Mouse (Mus musculus) MEL (cell line): ENCODE measurements around the gene Hes1. TPM values are rescaled to one million over a fixed set of nuclear protein-coding genes. Genes with fewer than 3 reads are reported as not detected.

Experiments
- DNase-seq: peaks from one replicate; pipeline ENCODE4 v3.0.0; 2011; ENCODE audit warnings: low read depth, low spot score
- H3K27ac ChIP-seq: 2 replicates; pipeline ENCODE4 v1.5.1; 2012; ENCODE audit warnings: low read depth, mild to moderate bottlenecking, control low read depth, low read length, moderate library complexity; ENCODE audit not compliant: control insufficient read depth
- H3K27me3 ChIP-seq, 2 experiments: fragments of 150-350 bp in 1 of 2; sonication (generic) in 1 of 2; 2 replicates each; pipeline ENCODE4 v1.6.1; 2012; ENCODE audit warnings: low read length in 2 of 2, mild to moderate bottlenecking in 2 of 2, improper control_type of control experiment in 1 of 2, moderate library complexity in 1 of 2; ENCODE audit not compliant: insufficient read depth in 2 of 2, control insufficient read depth in 1 of 2
- H3K36me3 ChIP-seq, 2 experiments: 2 replicates each; pipeline ENCODE4 v1.6.1; 2012 to 2014; ENCODE audit warnings: low read length in 2 of 2, improper control_type of control experiment in 1 of 2, inconsistent platforms in 1 of 2, mild to moderate bottlenecking in 1 of 2; ENCODE audit not compliant: insufficient read depth in 2 of 2, control insufficient read depth in 1 of 2
- H3K4me1 ChIP-seq, 2 experiments: fragments of 150-350 bp in 1 of 2; sonication (generic) in 1 of 2; 2 replicates each; pipeline ENCODE4 v1.6.1; 2012; ENCODE audit warnings: low read length in 2 of 2, improper control_type of control experiment in 1 of 2, mild to moderate bottlenecking in 1 of 2; ENCODE audit not compliant: insufficient read depth in 2 of 2, control insufficient read depth in 1 of 2
- H3K4me3 ChIP-seq, 2 experiments: fragments of 150-350 bp in 1 of 2; sonication (generic) in 1 of 2; 2 replicates each; pipeline ENCODE4 v1.5.1; 2012; ENCODE audit warnings: low read depth in 2 of 2, low read length in 2 of 2, mild to moderate bottlenecking in 2 of 2, moderate library complexity in 2 of 2, control low read depth in 1 of 2, improper control_type of control experiment in 1 of 2; ENCODE audit not compliant: control insufficient read depth in 1 of 2, insufficient read depth in 1 of 2
- H3K79me2 ChIP-seq: 2 replicates; pipeline ENCODE4 v1.6.1; 2012; ENCODE audit warnings: mild to moderate bottlenecking, low read length, moderate library complexity; ENCODE audit not compliant: control insufficient read depth, poor library complexity, insufficient read depth
- H3K9ac ChIP-seq: 2 replicates; pipeline ENCODE4 v1.6.1; 2012; ENCODE audit warnings: low read depth, mild to moderate bottlenecking, control low read depth, low read length, moderate library complexity; ENCODE audit not compliant: control insufficient read depth, poor library complexity, severe bottlenecking
- H3K9me3 ChIP-seq: fragments of 150-350 bp; sonication (generic); replicated peaks from 2 replicates; pipeline ENCODE4 v1.6.1; 2012; ENCODE audit warnings: mild to moderate bottlenecking, low read length, improper control_type of control experiment, moderate library complexity; ENCODE audit not compliant: insufficient read depth
- CHD2 ChIP-seq: IDR thresholded peaks from 2 replicates; pipeline ENCODE4 v1.6.1; 2011; ENCODE audit warnings: low read length, improper control_type of control experiment
- CTCF ChIP-seq, 3 experiments: IDR thresholded peaks in 2 of 3; conservative IDR thresholded peaks in 1 of 3; 2 replicates each; pipeline ENCODE4 v1.5.1; 2011 to 2012; ENCODE audit warnings: low read length in 3 of 3, low read depth in 2 of 3, mild to moderate bottlenecking in 2 of 3, improper control_type of control experiment in 1 of 3, inconsistent platforms in 1 of 3, mixed read lengths in 1 of 3, moderate library complexity in 1 of 3; ENCODE audit not compliant: control insufficient read depth in 1 of 3, insufficient read depth in 1 of 3, poor library complexity in 1 of 3, severe bottlenecking in 1 of 3
- E2F4 ChIP-seq: IDR thresholded peaks from 2 replicates; pipeline ENCODE4 v1.6.1; 2011; ENCODE audit warnings: low read depth, low read length, improper control_type of control experiment, borderline replicate concordance
- ELF1 ChIP-seq: IDR thresholded peaks from 2 replicates; pipeline ENCODE4 v1.6.1; 2014; ENCODE audit warnings: low read depth, mild to moderate bottlenecking, inconsistent platforms, low read length, improper control_type of control experiment, moderate library complexity
- GABPA ChIP-seq: IDR thresholded peaks from 2 replicates; pipeline ENCODE4 v1.6.1; 2012; ENCODE audit warnings: low read depth, mild to moderate bottlenecking, inconsistent platforms, low read length, improper control_type of control experiment, moderate library complexity
- GATA1 ChIP-seq: IDR thresholded peaks from 2 replicates; pipeline ENCODE4 v1.6.1; 2011; ENCODE audit warnings: low read depth, low read length, improper control_type of control experiment
- HCFC1 ChIP-seq: IDR thresholded peaks from 2 replicates; pipeline ENCODE4 v1.6.1; 2012; ENCODE audit warnings: low read depth, mild to moderate bottlenecking, inconsistent platforms, low read length, improper control_type of control experiment, moderate library complexity
- JUND ChIP-seq: IDR thresholded peaks from 2 replicates; pipeline ENCODE4 v1.6.1; 2011; ENCODE audit warnings: low read depth, mild to moderate bottlenecking, improper control_type of control experiment, low read length
- MAX ChIP-seq: IDR thresholded peaks from 2 replicates; pipeline ENCODE4 v1.6.1; 2011; ENCODE audit warnings: low read length, improper control_type of control experiment
- MYC ChIP-seq: IDR thresholded peaks from 2 replicates; pipeline ENCODE4 v1.6.1; 2011; ENCODE audit warnings: low read depth, mild to moderate bottlenecking, low read length, improper control_type of control experiment, moderate library complexity
- NRF1 ChIP-seq: IDR thresholded peaks from 2 replicates; pipeline ENCODE4 v1.6.1; 2014; ENCODE audit warnings: low read depth, mild to moderate bottlenecking, inconsistent platforms, low read length, improper control_type of control experiment, moderate library complexity; ENCODE audit not compliant: poor library complexity, insufficient read depth, severe bottlenecking
- POLR2A ChIP-seq, 2 experiments: IDR thresholded peaks; 2 replicates each; pipeline ENCODE4 v1.6.1; 2011 to 2012; ENCODE audit warnings: low read length in 2 of 2, mild to moderate bottlenecking in 2 of 2, control low read depth in 1 of 2, improper control_type of control experiment in 1 of 2, low read depth in 1 of 2, moderate library complexity in 1 of 2; ENCODE audit not compliant: control insufficient read depth in 1 of 2, insufficient read depth in 1 of 2, poor library complexity in 1 of 2
- POLR2AphosphoS5 ChIP-seq: IDR thresholded peaks from 2 replicates; pipeline ENCODE4 v1.6.1; 2012; ENCODE audit warnings: low read depth, borderline replicate concordance, mild to moderate bottlenecking, inconsistent platforms, low read length, moderate library complexity, mixed read lengths
- RCOR1 ChIP-seq: IDR thresholded peaks from 2 replicates; pipeline ENCODE4 v1.6.1; 2012; ENCODE audit warnings: low read depth, mild to moderate bottlenecking, inconsistent platforms, low read length, improper control_type of control experiment
- TAL1 ChIP-seq: IDR thresholded peaks from 2 replicates; pipeline ENCODE4 v1.6.1; 2012; ENCODE audit warnings: mild to moderate bottlenecking, inconsistent platforms, low read length, moderate library complexity, mixed read lengths
- TBP ChIP-seq: IDR thresholded peaks from 2 replicates; pipeline ENCODE4 v1.8.0; 2011; ENCODE audit warnings: low read depth, low read length, improper control_type of control experiment
- ZC3H11A ChIP-seq: IDR thresholded peaks from 2 replicates; pipeline ENCODE4 v1.6.1; 2012; ENCODE audit warnings: low read depth, mild to moderate bottlenecking, inconsistent platforms, low read length, improper control_type of control experiment
- ZKSCAN1 ChIP-seq: IDR thresholded peaks from 2 replicates; pipeline ENCODE4 v1.6.1; 2012; ENCODE audit warnings: low read depth, mild to moderate bottlenecking, inconsistent platforms, low read length, improper control_type of control experiment, moderate library complexity
- polyA plus RNA-seq, 2 experiments: library from polyadenylated mRNA; stranded (reverse) in 1 of 2; unstranded in 1 of 2; fragments of >175 nt in 1 of 2; fragments of >200 nt in 1 of 2; gene quantifications; 2 replicates each; pipeline versions ENCODE4 v1.2.1 to v1.2.4; 2012; ENCODE audit warnings: low replicate concordance in 2 of 2, low read depth in 1 of 2; ENCODE audit not compliant: insufficient read length in 2 of 2, insufficient read depth in 1 of 2, missing spikeins in 1 of 2
- total RNA-seq: library from RNA; depleted of rRNA; stranded (reverse); fragments of 300-350 nt; gene quantifications from 2 replicates; pipeline ENCODE4 v1.2.3, GENCODE M21; 2012

Hes1 gene
- total and polyA plus RNA-seq, 3 experiments = 2.3 to 3.0 TPM; not detected in 1

DNA sequence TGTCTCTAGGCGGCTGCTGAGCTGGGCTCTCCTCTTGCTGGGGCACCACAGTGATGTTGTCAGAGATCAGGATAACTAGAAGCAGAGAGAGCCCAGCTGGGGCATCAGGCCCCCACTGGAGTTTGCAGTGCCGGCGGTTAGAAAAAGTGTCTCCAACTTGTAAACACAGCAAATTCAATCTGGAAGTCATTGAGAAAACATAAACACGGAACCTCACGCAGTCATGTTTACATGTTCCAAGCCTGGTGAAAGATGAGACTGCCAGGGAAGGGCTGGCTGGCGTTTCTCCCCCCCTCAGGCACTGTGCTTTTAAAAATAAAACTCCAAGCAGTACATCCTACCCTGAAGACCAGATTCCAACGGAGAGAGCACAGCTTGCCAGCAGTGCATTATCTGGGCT lies 32.3 kb downstream of the Hes1 start:
- TF ChIP-seq GABPA = no peak
- H3K27me3 ChIP-seq = peaks cover 7 to 16% of the 10 kb centered on the region in 2 experiments
- H3K36me3 ChIP-seq = no peaks in the 10 kb centered on the region
- H3K9me3 ChIP-seq = no peaks in the 10 kb centered on the region
- H3K4me3 ChIP-seq = no peak overlapping the region
- no peaks in the 10 kb centered on the region for H3K4me1 ChIP-seq
- H3K79me2 ChIP-seq = no peaks in the 10 kb centered on the region
- no peak overlapping the region for H3K9ac ChIP-seq
- no peak overlapping the region for H3K27ac ChIP-seq
- no peak for DNase-seq

DNA sequence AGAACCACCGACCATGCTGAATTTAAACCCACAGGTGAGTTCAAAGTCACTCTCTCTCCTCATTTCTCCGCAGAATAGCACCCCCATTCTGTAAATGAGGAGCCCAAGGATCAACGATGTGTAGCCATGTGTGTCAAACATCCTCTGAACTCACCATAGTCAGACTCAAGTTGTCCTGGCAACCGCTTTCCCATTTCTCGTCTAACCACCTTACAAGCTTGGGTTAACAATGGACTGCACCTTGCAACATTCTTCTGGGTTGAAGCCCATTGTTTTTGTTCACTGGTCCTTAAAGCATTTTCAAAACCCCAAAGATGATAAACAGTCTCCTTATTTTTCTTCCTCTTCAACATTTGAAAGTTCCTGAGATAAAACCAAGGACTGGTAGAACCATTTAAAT lies 34.9 kb downstream of the Hes1 start:
- H3K27me3 ChIP-seq = peaks cover 10 to 11% of the 10 kb centered on the region in 2 experiments
- TF ChIP-seq RCOR1 (no peak), MAX (no peak), CHD2 (no peak), ELF1 (no peak), TAL1 (no peak), POLR2AphosphoS5 (no peak), CTCF (IDR thresholded peaks at IDR 0.05 in 2 of 3, conservative IDR thresholded peaks at IDR 0.05 in 1 of 3; ENCODE audit: control insufficient read depth in 1 of 3, insufficient read depth in 1 of 3, low read depth in 2 of 3, low read length in 3 of 3, poor library complexity in 1 of 3, severe bottlenecking in 1 of 3) (no peak), MYC (no peak), ZC3H11A (no peak), POLR2A (IDR thresholded peaks at IDR 0.05; ENCODE audit: control insufficient read depth in 1 of 2, insufficient read depth in 1 of 2, low read depth in 1 of 2, low read length in 2 of 2, poor library complexity in 1 of 2) (no peak), HCFC1 (no peak), JUND (no peak)
- H3K79me2 ChIP-seq = no peaks in the 10 kb centered on the region
- no peak overlapping the region for H3K9ac ChIP-seq
- no peaks in the 10 kb centered on the region for H3K9me3 ChIP-seq
- no peak overlapping the region for H3K4me3 ChIP-seq
- H3K36me3 ChIP-seq = no peaks in the 10 kb centered on the region
- H3K4me1 ChIP-seq = peaks cover 0 to 2% of the 10 kb centered on the region in 2 experiments; a peak in 1 of 4 replicates
- no peak for DNase-seq
- H3K27ac ChIP-seq = no peak overlapping the region

DNA sequence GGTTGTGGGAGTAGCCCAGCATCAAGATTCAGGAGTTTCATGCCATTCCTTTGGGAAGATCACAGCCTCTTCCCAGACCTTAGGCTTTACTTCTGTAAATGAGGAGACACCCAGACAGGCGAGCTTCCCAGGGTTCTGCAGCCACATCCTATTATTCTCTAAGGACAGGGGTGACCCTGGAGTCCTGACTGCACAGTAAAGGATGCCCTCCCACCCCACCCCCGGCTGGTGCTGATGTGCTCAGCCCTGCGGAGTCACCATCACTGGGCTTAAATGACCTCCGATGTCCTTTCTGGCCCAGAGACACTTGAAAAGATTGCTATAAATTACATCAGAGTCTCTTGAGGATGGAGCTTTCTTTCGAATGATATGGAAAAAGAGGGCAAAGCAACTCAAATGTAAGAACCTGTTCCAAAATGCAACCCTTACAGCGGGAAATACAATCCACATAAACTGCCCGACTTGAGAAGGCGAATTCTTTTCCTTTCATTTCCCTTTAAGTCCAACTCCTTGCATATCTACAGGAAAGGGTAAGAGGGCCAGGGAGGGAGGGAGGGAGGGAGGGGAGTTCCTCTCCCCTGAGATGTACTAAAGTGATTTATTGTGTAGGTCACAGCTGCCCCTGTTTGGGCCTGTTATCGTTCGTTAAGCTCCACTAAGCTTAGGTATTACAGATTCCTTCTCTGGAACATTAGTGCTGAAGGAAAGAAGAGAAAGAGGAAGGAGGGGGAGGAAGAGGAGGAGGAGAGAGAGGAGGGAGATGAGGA lies 38.1 kb downstream of the Hes1 start:
- H3K4me1 ChIP-seq = peaks cover 0 to 2% of the 10 kb centered on the region in 2 experiments; a peak in 1 of 4 replicates
- TF ChIP-seq CTCF (IDR thresholded peaks at IDR 0.05 in 2 of 3, conservative IDR thresholded peaks at IDR 0.05 in 1 of 3; ENCODE audit: control insufficient read depth in 1 of 3, insufficient read depth in 1 of 3, low read depth in 2 of 3, low read length in 3 of 3, poor library complexity in 1 of 3, severe bottlenecking in 1 of 3) = no peak
- TF ChIP-seq ZC3H11A = no peak
- no peak for TF ChIP-seq NRF1
- no peak for TF ChIP-seq E2F4
- no peak for TF ChIP-seq CHD2
- no peak for TF ChIP-seq GATA1
- TF ChIP-seq POLR2AphosphoS5 = no peak
- no peak for TF ChIP-seq MAX
- TF ChIP-seq ZKSCAN1 = no peak
- no peak for TF ChIP-seq TAL1
- TF ChIP-seq TBP = no peak
- TF ChIP-seq, all 39 proteins: peak for 0
- no peak overlapping the region for H3K27ac ChIP-seq
- H3K4me3 ChIP-seq = no peak overlapping the region
- no peaks in the 10 kb centered on the region for H3K9me3 ChIP-seq
- peaks cover 6 to 12% of the 10 kb centered on the region in 2 experiments; a peak in 2 of 4 replicates for H3K27me3 ChIP-seq
- no peaks in the 10 kb centered on the region for H3K36me3 ChIP-seq
- H3K79me2 ChIP-seq = no peaks in the 10 kb centered on the region
- no peak overlapping the region for H3K9ac ChIP-seq
- no peak for DNase-seq
